Mouse (Mus musculus) heart, adult 9 months (tissue): ENCODE measurements at regions not wholly inside any gene's neighbourhood (a gene's known extent, or its start where the extent isn't known, plus 50 kb on each side); places are given as distances from the start of the nearest gene placed in this dataset.
A peak's percentile ranks its signal among the peaks of the same experiment; 100 is the strongest.

Experiments
- DNase-seq, 2 experiments: peaks; one replicate each; pipeline ENCODE4 v3.0.0; 2022; ENCODE audit warnings: low spot score in 2 of 2

DNA sequence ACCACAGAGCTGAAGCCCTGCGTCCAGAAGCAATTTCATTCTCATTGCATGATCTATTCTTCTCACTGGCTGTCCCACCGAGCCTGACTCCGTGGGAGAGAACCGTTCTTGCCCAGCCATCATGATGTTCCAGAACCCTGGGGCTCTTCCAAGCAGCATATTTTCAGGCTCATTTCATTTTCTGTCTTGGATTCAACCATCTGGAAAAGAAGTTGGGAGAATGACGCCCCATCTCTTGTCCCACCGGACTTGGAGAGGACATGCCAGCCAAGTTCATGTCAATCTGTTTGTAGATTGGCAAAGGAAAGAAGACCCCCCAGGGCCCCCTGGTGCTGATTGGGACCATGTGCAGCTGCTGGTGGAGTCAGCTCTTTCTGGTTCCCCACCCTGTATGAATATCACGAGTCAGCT, 1400.5 kb upstream of the Lrrc6 start:
- DNase-seq, result peak; percentile 73 to 74

DNA sequence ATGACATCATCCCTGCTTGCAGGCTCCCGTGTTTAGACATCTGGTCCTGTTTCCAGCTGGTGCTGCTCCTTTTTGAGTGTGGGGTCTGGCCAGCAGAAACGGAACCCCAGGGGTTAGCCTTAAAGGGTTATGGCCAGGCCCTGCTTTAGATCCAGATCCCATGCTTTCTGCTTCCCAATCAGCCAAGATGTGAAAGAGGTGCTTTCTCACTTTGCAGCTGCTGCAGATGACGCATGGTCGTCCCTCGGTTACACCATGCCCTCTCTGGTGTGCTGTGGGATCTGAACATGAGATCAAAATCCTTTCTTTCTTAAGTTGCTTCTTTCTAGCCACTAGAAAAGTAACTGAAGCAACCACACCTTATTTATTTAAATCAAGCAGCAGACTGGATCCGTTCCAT, 1399.1 kb upstream of the Lrrc6 start:
- DNase-seq, result no peak

DNA sequence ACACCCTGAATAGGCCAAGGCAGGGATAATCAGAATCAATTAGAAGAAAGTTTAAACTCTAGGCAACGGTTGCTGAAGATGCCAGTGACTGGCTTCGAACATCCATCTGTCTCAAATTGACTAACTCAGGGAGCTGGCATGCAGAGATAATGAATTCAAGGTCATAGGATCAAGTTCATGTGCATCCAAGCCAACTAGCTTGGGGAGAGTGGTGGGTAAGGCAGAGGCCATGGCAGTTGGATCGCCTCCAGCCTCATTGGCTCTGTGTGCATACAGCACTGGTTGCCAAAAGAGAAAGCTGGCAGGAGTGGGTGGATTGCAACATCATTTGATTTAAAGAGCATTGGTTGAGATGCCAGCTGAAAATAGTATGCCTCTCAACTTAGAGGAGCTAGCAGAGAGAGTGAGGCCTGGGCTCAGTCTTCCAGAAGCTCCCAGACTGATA, 1398.3 kb upstream of the Lrrc6 start:
- peak; percentile 47 to 80 for DNase-seq

DNA sequence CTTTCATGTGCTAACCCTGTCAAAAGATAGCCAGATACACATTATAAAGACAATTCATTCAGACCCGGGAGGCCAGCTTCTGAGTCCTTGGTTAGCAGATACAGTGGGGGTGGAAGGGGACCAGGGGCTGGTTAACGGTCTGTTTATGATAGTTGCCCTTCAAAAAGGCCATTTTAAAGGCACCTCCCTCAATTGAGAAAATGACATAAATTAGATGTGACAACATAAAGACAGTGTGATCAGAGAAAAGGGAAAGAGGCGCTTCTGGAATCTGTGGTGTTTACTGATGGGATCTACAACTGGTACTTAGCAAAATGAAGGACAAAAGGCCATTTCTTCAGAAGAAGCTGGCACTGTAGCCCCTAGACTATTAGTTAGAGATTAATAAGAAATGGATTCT, 1391.4 kb upstream of the Lrrc6 start:
- no peak for DNase-seq

DNA sequence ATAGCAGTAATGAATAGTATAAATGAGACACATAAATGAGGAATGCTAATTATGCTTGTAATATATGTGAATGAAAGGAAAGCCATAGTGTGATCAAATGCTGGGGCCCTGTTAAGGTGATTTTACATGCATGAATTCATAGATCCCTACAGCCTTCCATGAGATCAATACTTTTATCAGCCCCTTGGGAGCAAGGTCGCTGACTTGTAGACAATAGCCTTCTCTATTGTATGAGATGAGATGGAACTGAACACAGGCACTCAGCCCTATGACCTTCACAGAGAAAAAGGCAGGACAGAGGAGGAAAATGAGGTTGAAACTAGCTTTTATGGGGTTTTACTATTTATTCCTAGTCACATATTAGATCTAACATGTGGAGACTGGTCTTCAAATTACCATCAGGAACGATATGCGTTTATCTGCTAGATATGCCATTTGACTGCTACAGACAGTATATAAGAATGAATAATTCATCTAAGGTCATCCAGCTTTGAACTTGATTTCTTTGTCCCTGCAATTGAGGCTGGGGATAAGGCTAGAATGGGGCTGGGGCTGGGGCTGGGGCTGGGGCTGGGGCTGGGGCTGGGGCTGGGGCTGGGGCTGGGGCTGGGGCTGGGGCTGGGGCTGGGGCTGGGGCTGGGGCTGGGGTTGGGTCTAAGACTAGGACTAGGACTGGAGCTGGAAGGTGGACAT, 1390.0 kb upstream of the Lrrc6 start:
- DNase-seq, result no peak

DNA sequence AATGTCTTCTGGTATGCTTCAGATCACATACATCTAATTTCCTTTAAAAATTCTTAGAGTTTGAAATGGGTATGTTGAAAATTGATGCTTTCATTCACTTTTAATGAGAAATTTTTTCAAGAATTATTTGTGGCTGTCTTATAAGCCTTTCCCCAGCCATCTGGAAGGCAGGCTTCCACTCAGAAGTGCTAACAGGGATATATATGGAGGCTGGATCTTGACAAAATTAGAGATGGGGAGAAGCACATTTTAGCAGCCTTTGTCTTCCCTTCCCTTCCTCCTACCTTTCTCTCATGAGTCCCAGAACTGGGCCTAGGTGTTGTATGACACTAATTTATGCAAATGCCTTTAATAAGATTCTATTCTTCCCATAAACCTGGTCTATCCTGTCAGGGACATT, 1387.8 kb upstream of the Lrrc6 start:
- DNase-seq, result no peak

DNA sequence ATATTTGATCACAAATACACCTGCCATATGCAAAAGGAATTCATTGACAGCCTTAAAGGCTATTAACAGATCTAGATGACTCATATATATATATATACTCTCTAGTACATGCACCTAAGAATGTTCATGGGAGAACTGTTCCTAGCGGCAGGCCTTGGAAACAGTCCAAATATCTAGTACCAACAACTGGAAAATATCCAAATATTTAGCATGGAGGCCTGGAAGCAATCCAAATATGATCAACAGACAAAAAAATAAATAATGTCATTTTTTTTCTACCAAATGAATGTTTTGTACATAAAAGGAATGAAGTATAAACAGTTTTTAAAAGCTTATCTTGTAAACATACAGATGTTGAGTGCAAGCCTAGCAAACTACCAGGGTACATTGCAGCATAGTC, 1354.6 kb upstream of the Lrrc6 start:
- DNase-seq, result no peak

DNA sequence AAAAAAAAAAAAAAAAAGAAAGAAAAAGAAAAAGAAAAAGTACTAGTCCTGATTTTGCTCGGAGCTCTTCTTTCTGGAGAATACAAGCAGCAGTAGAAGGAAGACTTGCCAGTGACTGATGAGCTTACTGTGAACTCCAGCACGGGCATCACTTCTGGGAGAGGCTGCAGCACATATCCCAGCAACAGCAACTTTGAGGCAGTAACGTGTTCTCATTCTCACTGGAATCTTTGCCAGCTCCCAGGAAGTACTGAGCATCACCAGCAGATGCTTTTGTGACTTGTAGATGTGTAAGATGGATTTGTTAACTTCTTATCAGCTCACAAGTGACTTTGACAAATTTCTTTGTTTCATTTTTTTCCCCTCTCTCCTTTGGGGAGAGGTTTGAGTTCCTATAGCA, 1349.4 kb upstream of the Lrrc6 start:
- no peak for DNase-seq

DNA sequence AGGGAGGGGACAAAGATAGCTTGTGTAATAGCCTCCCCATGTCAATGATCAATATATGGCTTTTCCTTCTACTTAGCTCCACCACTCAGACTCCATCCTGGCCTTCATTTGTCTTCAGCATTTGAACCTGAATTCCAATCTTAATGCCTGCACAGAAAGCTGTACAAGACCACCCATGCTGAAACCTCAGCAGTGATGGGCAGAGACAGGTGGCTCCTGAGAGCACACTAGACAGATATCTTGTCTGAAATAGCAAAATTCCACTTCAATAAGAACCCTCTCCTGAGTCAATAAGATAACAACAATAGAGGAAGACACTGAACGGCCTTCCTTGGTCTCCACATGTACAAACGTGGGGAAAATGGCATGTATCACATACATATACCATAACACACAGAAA, 1345.0 kb upstream of the Lrrc6 start:
- no peak for DNase-seq

DNA sequence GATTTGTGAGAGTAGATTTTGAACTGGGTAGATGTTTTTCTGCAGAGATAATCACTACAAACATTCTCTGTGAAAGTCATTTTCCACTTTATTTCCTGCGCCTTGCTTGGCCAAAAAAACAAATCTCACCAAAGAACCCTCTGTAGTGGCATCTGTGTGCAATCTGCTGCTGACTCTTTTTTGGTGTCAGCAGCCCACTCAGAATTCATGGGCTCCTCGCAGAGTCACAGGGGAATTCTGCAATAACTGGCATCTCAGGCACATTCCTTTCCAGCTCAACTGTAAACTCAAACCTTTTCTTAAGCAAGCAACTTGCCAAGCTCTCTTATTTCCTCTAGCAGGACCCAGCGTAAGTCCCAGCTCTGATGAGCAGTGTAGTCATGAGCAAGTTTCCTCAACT, 1340.0 kb upstream of the Lrrc6 start:
- no peak for DNase-seq

DNA sequence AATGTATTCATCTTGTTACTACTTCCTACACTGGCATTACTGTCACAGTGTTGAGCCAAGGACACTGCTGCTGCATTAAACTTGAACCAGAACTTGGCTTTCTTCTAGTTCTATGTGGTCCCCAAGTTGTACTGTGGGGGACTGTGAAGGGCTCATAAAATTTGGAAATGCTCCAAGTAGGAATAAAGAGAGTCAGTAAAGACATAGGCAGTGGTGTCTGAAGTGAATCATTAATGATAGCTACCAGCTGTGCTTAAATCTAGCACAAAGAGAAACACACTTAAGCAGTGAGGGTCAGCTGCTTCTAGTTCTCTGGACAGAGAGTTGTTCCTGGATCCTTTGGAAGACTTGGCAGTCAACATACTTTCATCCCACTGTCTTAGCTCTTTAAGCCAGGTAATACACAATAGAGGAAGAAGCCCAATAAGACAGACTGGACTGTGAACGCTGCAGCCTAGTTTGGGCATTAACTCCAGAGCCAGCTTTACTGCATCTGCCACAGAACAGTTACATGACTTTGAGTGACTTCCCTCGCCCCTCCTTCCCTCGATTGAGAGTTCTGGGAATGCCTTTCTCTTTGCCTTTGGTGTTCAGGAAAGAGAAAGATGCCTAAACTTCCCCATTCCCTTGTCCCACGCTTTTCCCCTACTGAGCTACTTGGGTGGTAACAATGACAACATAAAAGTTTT, 1325.2 kb upstream of the Lrrc6 start:
- DNase-seq, result no peak

DNA sequence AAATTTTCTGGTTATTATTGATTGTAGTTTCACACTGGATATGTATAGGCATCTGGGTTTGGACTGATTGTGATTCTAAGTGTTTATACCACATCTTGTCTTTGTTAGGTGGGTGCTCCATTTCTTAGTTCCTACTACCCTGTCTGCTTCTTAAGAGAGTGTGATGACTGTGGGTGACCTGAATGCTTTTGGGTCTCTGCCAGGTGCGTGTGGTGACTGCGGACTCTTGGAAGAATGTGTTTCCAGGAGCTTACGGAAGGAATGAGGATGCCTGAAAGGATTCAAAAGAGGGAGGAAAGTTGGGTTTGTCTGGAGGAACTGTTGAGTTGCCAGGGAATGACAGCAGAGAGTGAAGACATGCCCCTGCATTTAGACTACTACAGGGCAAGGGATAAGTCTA, 1322.5 kb upstream of the Lrrc6 start:
- no peak for DNase-seq

DNA sequence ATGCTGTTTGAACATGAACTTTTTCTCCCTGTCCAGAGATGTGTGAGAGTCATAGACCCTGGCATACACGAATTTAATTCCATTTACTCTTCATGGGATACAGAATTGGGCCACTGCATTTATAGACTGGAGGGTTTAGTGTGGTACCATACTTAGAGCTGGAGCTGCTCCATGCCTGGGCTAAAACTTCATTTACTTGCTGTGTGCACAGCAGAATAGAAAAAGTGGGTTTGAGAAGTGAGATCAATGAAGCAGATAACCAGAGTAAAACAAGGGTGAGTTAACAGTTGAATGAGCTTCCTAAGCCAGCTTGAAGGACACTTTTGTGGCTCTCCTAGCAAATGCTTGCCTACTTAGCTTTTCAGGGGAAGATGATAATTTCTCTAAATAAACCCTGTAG, 1299.2 kb upstream of the Lrrc6 start:
- DNase-seq, result no peak

DNA sequence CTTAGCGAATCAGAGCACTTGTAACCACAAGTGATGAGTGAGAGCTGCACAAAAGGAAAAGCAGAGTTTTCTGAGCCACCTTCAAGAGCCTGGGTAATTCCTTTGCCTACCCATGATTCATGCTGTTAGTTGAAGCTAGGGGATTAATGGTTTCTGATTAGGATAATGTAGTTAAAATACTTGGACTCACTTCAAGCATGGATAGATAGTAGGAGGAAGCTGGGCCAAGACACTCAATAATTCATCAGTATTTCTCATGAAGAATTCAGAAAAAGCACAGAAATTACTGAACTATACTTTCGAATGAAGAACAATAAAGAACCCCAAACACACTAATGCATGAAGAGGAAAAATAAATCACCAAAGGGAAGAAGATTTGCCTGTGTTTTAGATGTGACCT, 1294.9 kb upstream of the Lrrc6 start:
- no peak for DNase-seq

DNA sequence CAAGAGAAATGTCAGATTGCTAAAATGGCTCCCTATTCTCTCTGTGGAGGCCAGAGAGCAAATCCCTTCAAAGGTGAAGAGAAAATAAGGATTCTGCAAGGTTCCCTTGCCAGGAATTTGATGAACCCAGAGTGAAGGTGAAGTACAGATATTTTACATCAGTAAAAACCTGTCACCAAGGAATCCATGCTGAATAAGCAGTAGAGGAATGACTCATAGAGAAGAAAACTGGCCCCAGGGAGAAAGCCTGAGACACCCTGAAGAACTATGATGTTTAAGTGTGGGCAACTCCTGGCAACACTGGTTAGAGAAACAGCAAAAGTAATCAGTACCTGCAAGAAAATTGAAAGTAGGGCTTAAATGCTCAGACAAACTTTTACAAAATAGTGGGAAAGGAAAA, 1292.1 kb upstream of the Lrrc6 start:
- no peak for DNase-seq

DNA sequence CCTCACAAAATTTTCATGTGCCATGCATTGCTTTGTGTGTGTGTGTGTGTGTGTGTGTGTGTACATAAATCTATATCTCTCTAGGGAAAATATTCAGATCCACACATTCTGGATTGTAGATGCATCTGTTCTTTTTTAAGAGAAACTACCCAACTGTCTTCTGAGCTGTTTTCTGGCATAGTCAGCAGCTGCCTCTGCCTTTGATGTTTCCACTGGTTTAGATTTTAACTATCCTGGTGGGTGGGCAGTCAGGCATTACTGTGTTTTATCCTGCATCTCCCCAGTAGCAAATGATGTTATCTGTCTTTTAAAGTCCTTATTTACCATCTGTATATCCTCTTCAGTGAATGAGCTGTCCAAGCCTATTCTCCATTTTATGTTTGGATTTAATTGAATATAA, 1287.9 kb upstream of the Lrrc6 start:
- DNase-seq, result no peak

DNA sequence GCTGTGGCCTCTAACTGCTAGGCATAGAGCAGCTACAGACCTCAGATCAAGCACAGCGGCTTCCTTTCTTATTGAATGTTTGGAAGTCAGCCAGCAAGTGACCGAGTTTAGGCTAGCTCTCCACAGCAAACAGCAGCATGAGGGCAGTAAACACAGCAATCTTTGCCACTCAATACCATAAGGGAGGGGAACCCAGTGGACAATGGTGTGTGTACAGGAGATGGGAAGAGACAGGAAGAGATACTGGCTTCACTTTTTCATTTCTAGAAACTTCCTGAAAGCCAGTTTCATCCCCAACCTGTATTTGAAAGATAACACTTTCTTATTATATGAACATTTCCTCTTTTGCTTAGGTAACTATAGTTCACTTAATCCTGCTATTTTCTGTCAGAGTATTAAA, 1284.9 kb upstream of the Lrrc6 start:
- DNase-seq, result no peak

DNA sequence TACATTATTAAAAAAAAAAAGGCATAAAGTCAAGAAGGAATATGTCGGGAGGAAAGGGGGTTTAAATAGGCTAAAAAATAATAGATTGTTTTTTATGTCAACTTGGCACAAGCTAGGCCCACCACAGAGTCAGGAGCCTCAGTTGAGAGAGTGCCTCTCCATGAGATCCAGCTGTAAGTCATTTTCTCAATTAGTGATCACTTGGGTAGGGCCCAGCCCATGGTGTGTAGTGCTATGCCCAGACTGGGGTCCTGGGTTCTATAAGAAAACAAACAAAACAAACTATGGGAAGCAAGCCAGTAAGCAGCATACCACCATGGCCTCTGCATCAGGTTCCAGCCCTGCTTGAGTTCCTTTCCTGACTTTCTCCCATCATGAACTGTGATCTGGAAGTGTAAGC, 1283.0 kb upstream of the Lrrc6 start:
- no peak for DNase-seq

DNA sequence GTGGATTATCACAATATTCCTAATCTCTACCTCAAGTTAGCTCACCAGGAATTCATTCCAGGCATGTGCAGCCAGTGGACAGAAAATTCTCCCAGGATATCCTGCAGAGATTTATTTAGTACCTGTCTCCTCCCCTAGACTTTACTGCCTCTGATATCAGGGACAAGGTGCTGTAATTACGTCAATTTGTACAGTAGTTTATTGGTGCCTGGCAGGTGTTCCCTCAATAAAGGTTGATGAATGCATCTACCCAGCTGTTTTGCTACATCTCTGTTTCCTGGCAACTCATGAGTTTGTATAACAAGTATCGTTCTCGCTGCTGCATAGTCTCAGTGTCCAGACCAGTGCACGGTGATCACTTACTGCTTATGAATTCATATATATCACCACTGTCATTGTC, 1281.8 kb upstream of the Lrrc6 start:
- no peak for DNase-seq

DNA sequence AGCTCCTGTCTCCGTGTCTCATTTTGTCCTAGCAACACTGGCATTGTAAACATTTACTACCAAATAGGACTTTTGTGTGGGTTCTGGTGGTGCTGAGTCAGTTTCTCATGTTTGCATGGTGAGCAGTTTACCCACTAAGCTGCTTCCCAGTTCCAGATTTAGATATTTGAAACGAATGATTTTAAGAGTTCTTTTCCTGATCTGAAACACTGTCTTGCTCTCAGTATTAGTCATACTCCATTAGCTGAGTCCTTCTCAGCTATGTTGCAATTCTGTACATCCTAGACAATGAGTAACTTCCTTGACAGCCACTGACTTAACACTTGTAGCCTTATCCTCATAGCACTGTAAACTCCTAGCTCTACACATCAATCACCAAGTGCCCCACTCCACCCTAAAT, 1280.1 kb upstream of the Lrrc6 start:
- DNase-seq, result peak; percentile 40 to 67

DNA sequence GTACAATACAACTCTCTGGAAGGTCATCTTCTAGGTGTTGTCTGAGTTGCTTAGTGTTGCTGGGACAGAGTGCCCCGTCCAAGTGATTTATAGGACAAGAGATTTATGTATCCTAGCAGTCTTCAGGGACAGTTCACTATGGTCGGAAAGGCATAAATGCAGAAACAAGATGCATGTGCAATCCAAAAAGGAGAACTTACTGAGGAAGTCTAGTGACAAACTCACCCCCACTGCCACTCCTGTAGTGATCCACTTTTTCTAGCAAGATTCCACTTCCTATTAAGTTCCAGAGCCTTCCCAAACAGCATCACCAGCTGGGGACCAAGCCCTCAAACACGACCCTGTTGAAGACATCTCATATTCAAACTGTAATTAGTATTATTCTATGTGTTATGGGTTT, 1266.9 kb upstream of the Lrrc6 start:
- DNase-seq, result no peak

DNA sequence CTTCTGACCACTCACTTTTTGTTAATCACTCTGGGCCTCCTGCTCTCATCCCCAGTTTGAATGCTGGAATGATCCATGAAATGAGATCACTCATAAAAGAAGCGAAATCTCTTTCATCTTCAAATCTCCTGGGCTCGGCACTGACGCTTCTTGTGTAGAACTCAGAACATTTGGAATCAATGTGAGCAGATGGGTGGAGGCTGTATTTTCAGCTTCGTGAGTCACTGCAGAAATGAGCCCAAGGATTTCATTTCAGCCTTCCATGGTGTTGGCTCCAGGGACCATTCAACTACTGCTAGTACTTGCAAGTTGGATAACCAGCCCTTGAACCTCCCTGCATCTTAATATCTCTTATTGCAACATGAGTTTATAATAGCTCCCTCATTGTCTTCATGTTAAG, 1258.5 kb upstream of the Lrrc6 start:
- peak; percentile 35 to 56 for DNase-seq

DNA sequence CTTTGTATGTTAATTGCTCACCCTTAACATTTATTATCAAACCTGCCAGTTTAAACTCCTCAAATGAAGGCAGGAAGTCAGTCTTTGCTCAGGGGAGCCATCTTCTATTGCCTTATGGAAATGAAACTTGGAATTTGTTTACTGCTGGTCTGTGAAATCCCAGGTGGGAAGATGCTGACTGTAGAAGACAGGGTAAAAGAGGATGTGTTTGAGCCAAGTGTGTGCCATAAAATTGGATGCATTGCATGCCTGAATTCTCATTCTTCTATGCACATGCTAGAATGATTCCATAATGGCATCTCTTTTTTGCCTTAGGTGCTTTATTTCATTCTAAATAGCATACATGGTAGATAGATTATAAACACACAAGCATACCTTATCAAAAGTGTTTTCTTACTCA, 1249.9 kb upstream of the Lrrc6 start:
- no peak for DNase-seq

DNA sequence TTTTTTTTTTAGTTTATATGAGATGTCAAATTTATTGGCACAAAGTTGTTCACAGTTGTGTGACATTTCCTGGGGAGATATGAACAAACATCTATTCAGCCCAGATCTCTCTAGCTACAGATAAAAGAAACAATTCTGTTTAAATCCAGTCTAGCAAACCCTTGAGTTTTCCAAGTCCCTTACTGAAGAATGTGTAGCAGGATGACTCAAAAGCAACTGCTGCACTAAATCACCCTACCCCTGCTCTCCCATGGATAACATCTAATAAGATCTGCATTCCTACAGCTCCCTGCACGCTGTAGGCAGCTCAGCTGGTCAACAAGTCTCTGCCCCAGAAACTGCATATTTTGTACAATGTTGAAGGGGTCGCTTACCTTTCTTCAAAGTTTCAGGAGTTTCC, 1242.6 kb upstream of the Lrrc6 start:
- DNase-seq, result no peak
